Mouse (Mus musculus): ENCODE measurements around the gene Dusp16. TPM values are rescaled to one million over a fixed set of nuclear protein-coding genes. Genes with fewer than 3 reads are reported as not detected.

Dusp16 gene
- total RNA-seq, 2 experiments from 2014 or later, result 0.33 to 2.6 TPM

Other genes with a start within 250 kb of the Dusp16 start
- gene Lrp6, start 225.7 kb downstream of the Dusp16 start, total RNA-seq (2015), result 24.4 and 33.8 TPM in 2 replicates
- gene Lrp6, start 225.7 kb downstream of the Dusp16 start, total RNA-seq (2017), result 32.4 and 33.2 TPM in 2 replicates
- gene Mansc1, start 160.1 kb downstream of the Dusp16 start, total RNA-seq (2015), result 7.3 and 8.1 TPM in 2 replicates
- gene Mansc1, start 160.1 kb downstream of the Dusp16 start, total RNA-seq (2017), result 2.7 and 3.3 TPM in 2 replicates
- gene Borcs5, start 153.1 kb downstream of the Dusp16 start, total RNA-seq (2015), result 11.5 and 12.8 TPM in 2 replicates
- 8.3 and 8.7 TPM in 2 replicates for gene Borcs5, start 153.1 kb downstream of the Dusp16 start, total RNA-seq (2017)
- gene Crebl2, start 37.5 kb upstream of the Dusp16 start, total RNA-seq (2015), result 2.0 and 4.5 TPM in 2 replicates
- 2.5 and 4.1 TPM in 2 replicates for gene Crebl2, start 37.5 kb upstream of the Dusp16 start, total RNA-seq (2017)
- 7.7 and 12.8 TPM in 2 replicates for gene Gpr19, start 106.0 kb upstream of the Dusp16 start, total RNA-seq (2015)
- 7.2 and 7.6 TPM in 2 replicates for gene Gpr19, start 106.0 kb upstream of the Dusp16 start, total RNA-seq (2017)
- 20.1 and 21.1 TPM in 2 replicates for gene Cdkn1b, start 127.8 kb upstream of the Dusp16 start, total RNA-seq (2015)
- 36.8 and 39.1 TPM in 2 replicates for gene Cdkn1b, start 127.8 kb upstream of the Dusp16 start, total RNA-seq (2017)
- gene Apold1, start 189.1 kb upstream of the Dusp16 start, total RNA-seq (2015), result 0.05 TPM in 1 of 2 replicates, not detected in the other
- 0.10 TPM in 1 of 2 replicates, not detected in the other for gene Apold1, start 189.1 kb upstream of the Dusp16 start, total RNA-seq (2017)
- 52.4 and 69.7 TPM in 2 replicates for gene Ddx47, start 219.0 kb upstream of the Dusp16 start, total RNA-seq (2015)
- 95.0 and 96.0 TPM in 2 replicates for gene Ddx47, start 219.0 kb upstream of the Dusp16 start, total RNA-seq (2017)

Data from megakaryocyte progenitor cell, adult 5-6 weeks (primary cell).